Comparison of ENCODE assay signal across 9 mouse cellular contexts in the genomic region with DNA sequence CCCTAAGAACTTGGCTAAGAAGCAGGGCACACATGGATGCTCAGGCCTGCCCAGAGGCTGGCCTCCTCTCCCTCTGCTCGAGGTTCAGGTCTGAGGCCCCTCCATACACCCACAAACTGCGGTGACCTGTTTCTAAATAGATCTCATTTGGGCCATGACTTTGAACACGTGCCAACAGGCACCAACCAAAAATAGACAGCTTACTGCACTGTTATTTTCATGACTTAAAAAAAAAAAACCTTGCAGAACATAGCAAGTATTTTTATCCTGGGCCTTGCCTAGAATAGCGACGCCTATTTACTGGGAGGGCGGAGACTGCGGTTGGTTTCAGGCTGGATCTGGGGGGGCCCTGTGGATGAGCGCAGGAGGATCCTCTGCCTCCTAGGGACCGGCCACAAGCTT. TPM values are rescaled to one million over a fixed set of nuclear protein-coding genes. Genes with fewer than 3 reads are reported as not detected.
A peak's percentile ranks its signal among the peaks of the same experiment; 100 is the strongest.
DNase-seq lines count a peak whose midpoint lies in the region; ATAC-seq and TF ChIP-seq lines count a peak whose summit lies in the region.
"Had no signal": no experiment of that assay in that cellular context is flagged by ENCODE, and none has a peak within 500 bp of the region (broad histone marks: within the 10 kb centered on the region; RNA-seq: fewer than 3 reads in every experiment).

No protein-coding gene starts in this region.

- H3K36me3 ChIP-seq in E14TG2a.4 (ENCODE audit: insufficient read depth, low read length): no peaks in the 10 kb centered on the region
- H3K36me3 ChIP-seq: stomach, embryonic 15.5 days had no signal

- ATAC-seq in granulocyte monocyte progenitor cell, adult 5-6 weeks (replicated peaks; ENCODE audit: poor library complexity, severe bottlenecking): peak; percentile 51

- no peaks in the 10 kb centered on the region for H3K9me3 ChIP-seq in E14TG2a.4 (ENCODE audit: low read length)
- H3K9me3 ChIP-seq: stomach, embryonic 15.5 days had no signal

- 0 out of 2 replicates have a peak, but pooled peaks cover 5% of the 10 kb centered on the region for H3K27me3 ChIP-seq in E14TG2a.4 (ENCODE audit: insufficient read depth, low read length)
- H3K27me3 ChIP-seq: stomach, embryonic 15.5 days had no signal

- peaks cover 57% of the 10 kb centered on the region for H3K4me1 ChIP-seq in E14TG2a.4 (replicated peaks; ENCODE audit: low read depth, low read length)

- DNase-seq in adrenal gland, adult 2 months: peak; percentile 43
- DNase-seq in adrenal gland, postnatal 4 days (ENCODE audit: low spot score in 2 of 2): no peak
- DNase-seq in left cerebral cortex, postnatal 36 days (ENCODE audit: low spot score in 2 of 2): peak; percentile 46 to 48
- no peak for DNase-seq in urinary bladder, postnatal 14 days (ENCODE audit: low spot score)
- DNase-seq in layer of hippocampus, postnatal 14 days (ENCODE audit: low spot score in 2 of 2): no peak
- DNase-seq in retina, embryonic 14.5 days (ENCODE audit: low spot score): no peak

- intact Hi-C loops in left cerebral cortex, postnatal 36 days (cut with DNase I): no loop called here

- no peak for TF ChIP-seq CTCF in E14TG2a.4 (conservative IDR thresholded peaks at IDR 0.05; ENCODE audit: low read length)

- peak overlapping the region; percentile 49 for H3K4me3 ChIP-seq in E14TG2a.4 (replicated peaks; ENCODE audit: low read length)
- H3K4me3 ChIP-seq: stomach, embryonic 15.5 days had no signal

RNA-seq across cellular contexts. Expression of a gene that starts 18.0 kb away (rescaled TPM):
- total RNA-seq in adrenal gland, adult 2 months (2021): 100 to 1,000 TPM in 1 of 2 experiments, 10 to 100 TPM in 1; 91.7 to 101 TPM
- 87.5 and 133 TPM in 2 replicates for polyA plus RNA-seq in adrenal gland, adult 2 months (2012; rRNA removed)
- total RNA-seq in adrenal gland, postnatal 4 days (2021): 100 to 1,000 TPM; 125 to 131 TPM
- total RNA-seq in granulocyte monocyte progenitor cell, adult 5-6 weeks (2014; fragmentation: Nextera tagmentation): 116 and 120 TPM in 2 replicates
- 60.2 and 65.5 TPM in 2 replicates for total RNA-seq in granulocyte monocyte progenitor cell, adult 5-6 weeks (2017)
- total RNA-seq in left cerebral cortex, postnatal 36 days (2021): 10 to 100 TPM; 90.3 to 90.7 TPM
- total RNA-seq in layer of hippocampus, postnatal 14 days (2021): 100 to 1,000 TPM; 102 TPM

Comparison
In these comparisons a context has a peak if more than half of its experiments do, and no peak if none do; other contexts are left out.
1. DNase-seq: peak in adrenal gland, adult 2 months (single experiment) and left cerebral cortex, postnatal 36 days (2 of 2); none in adrenal gland, postnatal 4 days (0 of 2), urinary bladder, postnatal 14 days (single experiment), layer of hippocampus, postnatal 14 days (0 of 2) and retina, embryonic 14.5 days (single experiment).